In the genomic region with DNA sequence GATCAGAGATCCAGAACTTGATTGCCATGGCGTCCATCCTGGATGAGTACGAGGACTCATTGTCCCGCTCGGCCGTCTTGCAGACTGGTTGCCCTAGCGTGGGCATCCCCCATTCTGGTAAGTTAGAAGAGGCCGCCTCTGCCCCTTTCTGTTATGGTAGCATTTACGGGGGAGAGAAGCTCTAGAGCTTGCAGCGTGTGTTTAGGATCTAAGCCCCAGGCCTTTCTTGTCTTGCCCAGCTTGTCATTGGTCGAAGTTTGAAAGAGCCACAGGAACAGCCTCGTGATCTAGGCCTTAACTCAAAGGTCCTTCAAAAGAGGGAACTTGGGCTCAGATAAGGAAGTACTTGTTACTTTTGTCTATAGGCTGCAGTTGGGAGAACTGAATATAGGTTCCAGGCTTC, we compare ENCODE assay signal across 8 mouse cellular contexts. TPM values are rescaled to one million over a fixed set of nuclear protein-coding genes. Genes with fewer than 3 reads are reported as not detected.
DNase-seq lines count a peak whose midpoint lies in the region; ATAC-seq and TF ChIP-seq lines count a peak whose summit lies in the region.

No protein-coding gene starts in this region.

- H3K4me3 ChIP-seq in kidney, postnatal 0 days (replicated peaks; ENCODE audit: low read depth, low read length): peak overlapping the region; percentile 47
- H3K4me3 ChIP-seq in heart, postnatal 0 days (ENCODE audit: low read depth, low read length): peak overlapping the region; percentile 68

- no peak for TF ChIP-seq CTCF in kidney, postnatal 0 days (IDR thresholded peaks at IDR 0.05; ENCODE audit: low read depth)
- no peak for TF ChIP-seq CTCF in heart, postnatal 0 days (IDR thresholded peaks at IDR 0.05; ENCODE audit: low read depth)

- H3K4me1 ChIP-seq in kidney, postnatal 0 days (replicated peaks; ENCODE audit: insufficient read depth, low read length): 0 out of 2 replicates have a peak, but pooled peaks cover 4% of the 10 kb centered on the region
- peaks cover 7% of the 10 kb centered on the region; the same call in 1 of the 2 replicates for H3K4me1 ChIP-seq in heart, postnatal 0 days (ENCODE audit: control insufficient read depth, insufficient read depth)

- TF ChIP-seq EP300 in heart, postnatal 0 days (IDR thresholded peaks at IDR 0.05; ENCODE audit: low read depth): no peak

- H3K27me3 ChIP-seq in kidney, postnatal 0 days (ENCODE audit: insufficient read depth, low read length): no peaks in the 10 kb centered on the region
- no peaks in the 10 kb centered on the region for H3K27me3 ChIP-seq in heart, postnatal 0 days (ENCODE audit: control insufficient read depth, insufficient read depth, low read length)
- no peaks in the 10 kb centered on the region for H3K27me3 ChIP-seq in splenic B cell, adult 2 months (ENCODE audit: control insufficient read depth, insufficient read depth, low read length, poor library complexity, severe bottlenecking)

- WGBS in kidney, postnatal 0 days: 1% methylated on average over 11 of the region's 11 CpGs
- 1% methylated on average over 11 of the region's 11 CpGs for WGBS in heart, postnatal 0 days

- peak overlapping the region; percentile 51 for H3K9ac ChIP-seq in kidney, postnatal 0 days (ENCODE audit: low read depth, low read length)
- peak overlapping the region; percentile 78 for H3K9ac ChIP-seq in heart, postnatal 0 days (replicated peaks; ENCODE audit: low read depth, low read length)

- H3K27ac ChIP-seq in kidney, postnatal 0 days: peak overlapping the region; percentile 5; the same call in 1 of the 2 replicates
- H3K27ac ChIP-seq in heart, postnatal 0 days (ENCODE audit: low read depth): peak overlapping the region; percentile 58

- no peaks in the 10 kb centered on the region for H3K9me3 ChIP-seq in kidney, postnatal 0 days (replicated peaks; ENCODE audit: low read length)
- H3K9me3 ChIP-seq in heart, postnatal 0 days (replicated peaks; ENCODE audit: control insufficient read depth, low read length): no peaks in the 10 kb centered on the region

- peak overlapping the region; percentile 56 for H3K4me2 ChIP-seq in kidney, postnatal 0 days (ENCODE audit: low read length)
- H3K4me2 ChIP-seq in heart, postnatal 0 days (ENCODE audit: low read depth, low read length): peak overlapping the region; percentile 90

- ATAC-seq in kidney, postnatal 0 days (replicated peaks; ENCODE audit: low FRiP score, low read depth): 0 out of 2 replicates have a peak, but pooled peaks have one; percentile 3
- ATAC-seq in heart, postnatal 0 days (ENCODE audit: insufficient read depth, low read depth): peak; percentile 18; the same call in 1 of the 2 replicates
- no peak for ATAC-seq in activated CD4-positive, CD25-positive, alpha-beta regulatory T cell, adult 4 months

- peak; percentile 36 for DNase-seq in kidney, postnatal 0 days (ENCODE audit: low spot score)
- no peak for DNase-seq in kidney, postnatal 25 days
- DNase-seq in c-Kit-positive CD71-positive TER-119-positive erythroid progenitor cells, embryonic 14.5 days (ENCODE audit: low spot score): peak; percentile 35
- no peak for DNase-seq in heart, postnatal 0 days (ENCODE audit: low spot score)
- peak; percentile 39 for DNase-seq in lung, postnatal 25 days (ENCODE audit: low spot score)
- peak; percentile 81 for DNase-seq in splenic B cell, adult 2 months (ENCODE audit: low read depth, low spot score)
- no peak for DNase-seq in left cerebral cortex, adult 18-20 months (ENCODE audit: low spot score in 2 of 2)

- peaks cover 30% of the 10 kb centered on the region for H3K36me3 ChIP-seq in kidney, postnatal 0 days (ENCODE audit: insufficient read depth, low read length)
- H3K36me3 ChIP-seq in heart, postnatal 0 days (replicated peaks; ENCODE audit: control insufficient read depth, insufficient read depth, low read length): peaks cover 38% of the 10 kb centered on the region
- H3K36me3 ChIP-seq in splenic B cell, adult 2 months (ENCODE audit: control insufficient read depth, insufficient read depth, low read length, poor library complexity, severe bottlenecking): peaks cover 15% of the 10 kb centered on the region; the same call in 1 of the 2 replicates

RNA-seq across cellular contexts. Expression of a gene that starts 0.5 kb away (rescaled TPM):
- polyA plus RNA-seq in kidney, postnatal 0 days (2015; fragmentation: Nextera tagmentation; extraction: Ambion mirVana): 13.4 and 15.0 TPM in 2 replicates
- total RNA-seq in heart, postnatal 0 days (2014; rRNA removed; ENCODE audit: low replicate concordance): 14.3 and 16.2 TPM in 2 replicates
- 8.0 and 8.3 TPM in 2 replicates for polyA plus RNA-seq in heart, postnatal 0 days (2015; fragmentation: Nextera tagmentation; extraction: Ambion mirVana)
- total RNA-seq in left cerebral cortex, adult 18-20 months (2021): 10 to 100 TPM; 50.6 to 51.2 TPM
- 1 to 10 TPM; 4.7 to 7.1 TPM for polyA plus RNA-seq in activated CD4-positive, CD25-positive, alpha-beta regulatory T cell, adult 4 months (2017; shearing (Covaris generic))

RNA-seq across cellular contexts. Expression of a gene that starts 17.9 kb away (rescaled TPM):
- polyA plus RNA-seq in kidney, postnatal 0 days (2015; fragmentation: Nextera tagmentation; extraction: Ambion mirVana): 3.5 and 3.6 TPM in 2 replicates
- total RNA-seq in heart, postnatal 0 days (2014; rRNA removed; ENCODE audit: low replicate concordance): 3.4 TPM in 1 of 2 replicates, not detected in the other
- 0.19 TPM in 1 of 2 replicates, not detected in the other for polyA plus RNA-seq in heart, postnatal 0 days (2015; fragmentation: Nextera tagmentation; extraction: Ambion mirVana)
- total RNA-seq in left cerebral cortex, adult 18-20 months (2021): 10 to 100 TPM; 11.6 to 11.8 TPM
- polyA plus RNA-seq in activated CD4-positive, CD25-positive, alpha-beta regulatory T cell, adult 4 months (2017; shearing (Covaris generic)): not detected

RNA-seq across cellular contexts. Expression of a gene that starts 36.6 kb away (rescaled TPM):
- polyA plus RNA-seq in kidney, postnatal 0 days (2015; fragmentation: Nextera tagmentation; extraction: Ambion mirVana): 7.9 and 8.4 TPM in 2 replicates
- total RNA-seq in heart, postnatal 0 days (2014; rRNA removed; ENCODE audit: low replicate concordance): 5.0 and 6.6 TPM in 2 replicates
- polyA plus RNA-seq in heart, postnatal 0 days (2015; fragmentation: Nextera tagmentation; extraction: Ambion mirVana): 5.7 and 6.2 TPM in 2 replicates
- total RNA-seq in left cerebral cortex, adult 18-20 months (2021): 1 to 10 TPM; 1.6 to 2.3 TPM
- not detected for polyA plus RNA-seq in activated CD4-positive, CD25-positive, alpha-beta regulatory T cell, adult 4 months (2017; shearing (Covaris generic))

RNA-seq across cellular contexts. Expression of a gene that starts 51.9 kb away (rescaled TPM):
- 62.3 and 62.7 TPM in 2 replicates for polyA plus RNA-seq in kidney, postnatal 0 days (2015; fragmentation: Nextera tagmentation; extraction: Ambion mirVana)
- 11.6 and 11.7 TPM in 2 replicates for total RNA-seq in heart, postnatal 0 days (2014; rRNA removed; ENCODE audit: low replicate concordance)
- 0.14 and 0.34 TPM in 2 replicates for polyA plus RNA-seq in heart, postnatal 0 days (2015; fragmentation: Nextera tagmentation; extraction: Ambion mirVana)
- total RNA-seq in left cerebral cortex, adult 18-20 months (2021): 1 to 10 TPM; 1.6 to 1.9 TPM
- polyA plus RNA-seq in activated CD4-positive, CD25-positive, alpha-beta regulatory T cell, adult 4 months (2017; shearing (Covaris generic)): not detected

RNA-seq across cellular contexts. Expression of a gene that starts 59.3 kb away (rescaled TPM):
- 1.0 and 1.5 TPM in 2 replicates for polyA plus RNA-seq in kidney, postnatal 0 days (2015; fragmentation: Nextera tagmentation; extraction: Ambion mirVana)
- not detected in 2 replicates for total RNA-seq in heart, postnatal 0 days (2014; rRNA removed; ENCODE audit: low replicate concordance)
- polyA plus RNA-seq in heart, postnatal 0 days (2015; fragmentation: Nextera tagmentation; extraction: Ambion mirVana): not detected in 2 replicates
- total RNA-seq in left cerebral cortex, adult 18-20 months (2021): not detected
- not detected for polyA plus RNA-seq in activated CD4-positive, CD25-positive, alpha-beta regulatory T cell, adult 4 months (2017; shearing (Covaris generic))

Comparison
In these comparisons a context has a peak if more than half of its experiments do, and no peak if none do; other contexts are left out.
1. DNase-seq: peak in kidney, postnatal 0 days (single experiment), c-Kit-positive CD71-positive TER-119-positive erythroid progenitor cells, embryonic 14.5 days (single experiment), lung, postnatal 25 days (single experiment) and splenic B cell, adult 2 months (single experiment); none in kidney, postnatal 25 days (0 of 2), heart, postnatal 0 days (single experiment) and left cerebral cortex, adult 18-20 months (0 of 2).